Mouse (Mus musculus) kidney, adult 2 months (tissue): ENCODE data around the gene Gsg1l.

Experiments used
- CTCF ChIP-seq: fragments of 200-500 bp; conservative IDR thresholded peaks from 2 replicates; pipeline ENCODE4 v1.5.1; 2011; ENCODE audit warnings: low read depth, mild to moderate bottlenecking, control low read depth, low read length, moderate library complexity, mixed read lengths; ENCODE audit not compliant: insufficient read depth, insufficient read length
- POLR2A ChIP-seq: fragments of 200-500 bp; IDR thresholded peaks from one replicate; pipeline ENCODE4 v1.6.1; 2011; ENCODE audit warnings: low read depth, low read length, control low read depth

DNA sequence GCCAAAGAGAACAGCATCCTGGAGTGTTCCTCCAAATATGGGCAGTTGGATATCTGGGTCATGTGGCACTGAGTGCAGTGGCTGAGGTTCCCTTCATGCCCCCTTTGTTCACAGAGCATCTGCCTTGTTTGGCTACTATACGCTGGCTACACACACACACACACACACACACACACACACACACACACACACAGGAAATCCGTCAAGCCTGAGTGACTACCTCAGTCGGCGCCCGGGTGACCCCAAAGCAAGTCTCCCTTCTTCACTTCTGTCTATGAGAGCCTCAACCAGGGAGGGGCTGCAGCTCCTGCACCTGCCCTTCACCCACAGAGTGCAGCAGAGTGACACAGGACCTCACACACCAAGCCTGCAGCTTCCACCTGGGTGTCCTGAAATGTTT is 161.4 kb downstream of the Gsg1l start:
- TF ChIP-seq POLR2A: no peak
- no peak for TF ChIP-seq CTCF
